8 mouse cellular contexts compared by ENCODE assay signal in the genomic region with DNA sequence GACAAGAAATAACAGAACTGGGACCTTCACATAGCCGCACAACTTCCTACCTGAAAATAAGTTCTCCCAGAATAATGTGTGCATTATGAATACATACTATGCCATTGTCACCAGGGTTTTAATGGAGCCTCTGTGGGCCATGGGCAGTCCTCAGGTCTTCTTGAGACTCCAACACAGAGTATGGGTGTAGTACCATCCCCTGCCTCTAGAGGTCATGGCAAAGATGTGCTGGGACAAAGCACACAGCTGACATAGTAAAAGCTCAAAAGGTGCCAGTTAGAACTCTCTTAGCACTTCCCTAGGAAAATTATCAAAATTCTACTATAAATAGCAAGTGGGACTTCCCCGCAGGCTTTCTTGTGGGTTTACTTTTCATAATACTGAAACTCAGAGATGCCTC.
DNase-seq lines count a peak whose midpoint lies in the region; ATAC-seq lines count a peak whose summit lies in the region.

No protein-coding gene starts in this region.

- 0 out of 2 replicates have a peak, but pooled peaks cover 3% of the 10 kb centered on the region for H3K9me3 ChIP-seq in heart, embryonic 11.5 days (replicated peaks; ENCODE audit: control insufficient read depth, low read length)
- no peaks in the 10 kb centered on the region for H3K9me3 ChIP-seq in heart, embryonic 10.5 days

- H3K27ac ChIP-seq in heart, embryonic 11.5 days (ENCODE audit: low read depth, low read length) = no peak overlapping the region
- H3K27ac ChIP-seq in heart, embryonic 10.5 days = no peak overlapping the region

- no peaks in the 10 kb centered on the region for H3K27me3 ChIP-seq in heart, embryonic 11.5 days (ENCODE audit: control insufficient read depth, insufficient read depth, low read length)
- H3K27me3 ChIP-seq in heart, embryonic 10.5 days (ENCODE audit: insufficient read depth, poor library complexity, severe bottlenecking) = no peaks in the 10 kb centered on the region

- peak; percentile 22 to 63 for DNase-seq in heart, adult 18-20 months
- peak; percentile 12 for DNase-seq in ovary, postnatal 14 days (ENCODE audit: low spot score)
- DNase-seq in ovary, adult 18-20 months (ENCODE audit: low spot score) = no peak
- DNase-seq in adrenal gland, postnatal 25 days = peak; percentile 23
- DNase-seq in heart, embryonic 10.5 days (ENCODE audit: low spot score) = peak; percentile 74
- peak; percentile 64 for DNase-seq in mesoderm, embryonic 11.5 days (ENCODE audit: low read depth, low spot score)
- DNase-seq in right cerebral cortex, postnatal 4 days = no peak

- H3K36me3 ChIP-seq in heart, embryonic 11.5 days (ENCODE audit: control insufficient read depth, insufficient read depth, low read length) = no peaks in the 10 kb centered on the region
- no peaks in the 10 kb centered on the region for H3K36me3 ChIP-seq in heart, embryonic 10.5 days

- ATAC-seq in heart, embryonic 11.5 days (replicated peaks; ENCODE audit: insufficient number of reproducible peaks, low FRiP score, low TSS enrichment) = no peak

- no peak overlapping the region for H3K4me2 ChIP-seq in heart, embryonic 11.5 days

- no peak overlapping the region for H3K9ac ChIP-seq in heart, embryonic 11.5 days (ENCODE audit: low read depth, low read length)

- no peak overlapping the region for H3K4me3 ChIP-seq in heart, embryonic 11.5 days (ENCODE audit: low read depth, low read length)
- H3K4me3 ChIP-seq in heart, embryonic 10.5 days = no peak overlapping the region

- 67% methylated on average over 2 of the region's 2 CpGs for WGBS in heart, embryonic 11.5 days (ENCODE audit: insufficient replicate concordance)
- WGBS in heart, embryonic 10.5 days = 83% methylated on average over 2 of the region's 2 CpGs

- H3K4me1 ChIP-seq in heart, embryonic 11.5 days (ENCODE audit: control insufficient read depth, insufficient read depth, low read length) = no peaks in the 10 kb centered on the region
- no peaks in the 10 kb centered on the region for H3K4me1 ChIP-seq in heart, embryonic 10.5 days

Comparison
In these comparisons a context has a peak if more than half of its experiments do, and no peak if none do; other contexts are left out.
1. DNase-seq: peak in heart, adult 18-20 months (2 of 2), ovary, postnatal 14 days (single experiment), adrenal gland, postnatal 25 days (single experiment), heart, embryonic 10.5 days (single experiment) and mesoderm, embryonic 11.5 days (single experiment); none in ovary, adult 18-20 months (single experiment) and right cerebral cortex, postnatal 4 days (single experiment).